Mouse (Mus musculus): ENCODE results near the gene Epb41.
A peak's percentile ranks its signal among the peaks of the same experiment; 100 is the strongest.

The Epb41 gene

GRCm38 (mm10) chr4:131921461-131922346 is 153.4 kb downstream of the Epb41 start, which contains the start of gene Tmem200b:
TSS of gene Tmem200b (plus strand) at chr4:131921771.
- DNase-seq (ENCODE audit: low spot score in 2 of 2), result peak; percentile 41 to 51

DNA sequence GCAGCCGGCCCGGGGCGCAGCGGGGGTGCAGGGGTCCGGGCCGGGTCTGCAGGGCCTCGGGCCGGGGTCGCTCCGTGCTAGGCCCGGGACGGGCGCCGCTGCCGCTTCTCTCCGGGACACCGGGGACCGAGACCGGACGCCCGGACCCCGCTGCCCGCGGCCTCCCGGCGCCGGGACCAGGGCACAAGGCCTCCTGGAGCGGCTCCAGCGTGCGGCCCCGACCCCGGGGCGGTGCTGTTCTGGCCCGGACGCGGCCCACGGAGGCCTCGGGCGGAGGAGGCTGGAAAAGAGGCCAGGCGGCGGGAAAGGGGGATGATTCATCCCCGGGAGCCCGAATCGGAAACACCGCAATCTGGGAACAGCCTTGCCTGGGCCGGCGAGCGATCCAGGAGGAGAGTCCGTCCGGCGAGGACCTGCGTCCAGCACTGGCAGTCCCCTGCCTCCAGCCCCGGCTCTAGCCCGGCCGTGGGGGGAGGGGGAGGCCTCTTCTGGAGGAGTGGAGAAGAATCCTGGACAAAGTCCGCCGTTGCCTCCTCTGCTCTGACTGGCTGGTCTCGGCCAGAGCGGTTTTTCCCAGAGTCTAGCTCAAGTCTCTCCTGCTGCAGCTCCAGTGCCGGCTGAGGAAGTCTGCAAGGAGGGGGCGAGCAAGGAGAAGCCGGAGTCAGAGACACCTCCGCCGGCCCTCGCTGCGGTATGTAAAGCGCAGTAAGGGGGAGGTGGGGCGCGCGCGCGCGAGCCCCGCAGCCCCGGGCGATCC is 154.3 kb downstream of the Epb41 start:
- peak; percentile 53 for DNase-seq (ENCODE audit: low spot score in 2 of 2)

DNA sequence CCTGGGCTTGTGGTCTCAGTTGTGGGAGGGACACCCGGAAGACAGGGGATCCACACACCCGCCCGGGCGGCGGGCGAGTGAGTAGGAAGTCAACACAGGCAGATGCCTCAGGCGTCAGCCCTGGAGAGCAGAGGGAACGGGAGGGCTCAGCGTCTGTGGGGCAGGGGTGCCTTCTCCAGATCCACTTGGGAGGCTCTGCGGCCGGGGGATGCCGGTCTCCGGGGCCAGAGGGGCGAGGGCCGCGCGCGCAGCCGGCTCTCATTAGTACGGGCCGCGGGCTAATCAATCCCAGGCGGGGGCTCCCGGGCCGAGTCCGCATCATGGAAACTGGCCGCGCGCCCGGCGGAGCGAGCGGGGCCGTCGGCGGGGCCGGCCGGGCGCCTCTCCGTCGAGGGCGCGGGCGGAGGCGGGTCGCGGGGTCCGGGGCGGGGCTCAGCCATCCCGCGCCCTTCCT is 155.0 kb downstream of the Epb41 start:
- peak in 1 of 2 experiments; percentile 47 for DNase-seq (ENCODE audit: low spot score in 2 of 2)

GRCm38 (mm10) chr4:131919506-131920140 is 155.5 kb downstream of the Epb41 start:
- peak; percentile 31 to 38 for DNase-seq (ENCODE audit: low spot score in 2 of 2)

- DNase-seq (ENCODE audit: low spot score in 2 of 2), result peak; percentile 26 to 37
Measured at GRCm38 (mm10) chr4:131918711-131919500, 156.2 kb downstream of the Epb41 start.

DNA sequence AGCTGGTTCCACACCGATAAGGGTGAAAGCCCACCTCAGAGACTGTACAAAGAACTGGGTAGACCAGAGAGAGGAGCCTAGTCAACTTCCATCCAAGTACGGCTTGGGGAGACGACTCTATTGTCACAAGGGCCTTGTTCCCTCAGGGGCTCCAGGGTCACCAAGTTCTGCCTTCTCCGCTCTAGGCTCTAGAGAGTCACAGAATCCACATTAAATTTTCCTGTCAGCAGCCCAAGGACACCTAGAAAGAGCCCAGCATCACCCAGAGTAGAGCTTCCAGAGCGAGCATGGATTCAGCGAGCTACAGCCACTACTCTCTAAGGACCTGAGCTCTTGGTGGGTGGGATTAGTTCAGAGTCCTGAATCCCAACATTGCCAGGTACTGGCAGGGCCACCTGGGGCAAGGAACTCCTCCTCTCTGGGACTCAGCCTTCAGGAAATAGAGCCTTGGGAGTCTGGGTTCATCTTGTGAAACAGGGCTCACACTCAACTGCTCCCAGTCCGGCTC is 157.0 kb downstream of the Epb41 start:
- DNase-seq (ENCODE audit: low spot score in 2 of 2), result peak in 1 of 2 experiments; percentile 26

GRCm38 (mm10) chr4:131917010-131917555 is 158.0 kb downstream of the Epb41 start:
- peak in 1 of 2 experiments; percentile 19 for DNase-seq (ENCODE audit: low spot score in 2 of 2)

- DNase-seq (ENCODE audit: low spot score in 2 of 2), result peak; percentile 83 to 89
Measured at GRCm38 (mm10) chr4:131916425-131916824, 158.7 kb downstream of the Epb41 start.

GRCm38 (mm10) chr4:131915821-131916328 is 159.2 kb downstream of the Epb41 start:
- DNase-seq (ENCODE audit: low spot score in 2 of 2), result no peak

DNA sequence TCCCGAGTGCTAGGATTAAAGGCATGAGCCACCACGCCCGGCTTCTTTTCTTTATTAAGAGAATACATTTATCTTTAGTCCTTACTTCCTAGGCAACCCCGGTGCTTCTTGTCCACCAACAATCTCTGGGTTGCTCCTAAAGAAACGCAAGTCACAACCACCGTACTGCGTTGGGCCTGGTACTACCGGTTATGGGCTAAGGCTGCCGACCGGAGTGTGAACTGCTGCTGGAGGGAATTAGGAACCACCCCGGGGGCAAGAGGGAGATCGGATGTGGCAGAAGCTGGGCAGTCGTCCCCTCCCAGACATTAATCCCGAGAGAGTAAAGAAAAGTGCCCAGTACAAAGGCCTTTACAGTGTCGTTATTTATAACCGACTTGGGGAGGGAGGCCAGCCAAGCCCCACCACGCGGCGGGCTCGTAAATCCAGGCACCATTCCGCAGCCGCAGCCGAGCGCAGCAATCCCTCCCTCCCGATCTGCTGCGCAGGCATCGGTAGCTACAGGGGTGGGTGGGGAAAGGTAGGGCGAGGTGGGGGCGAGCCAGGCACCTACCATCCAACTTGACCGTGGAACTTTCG is 160.1 kb downstream of the Epb41 start:
- DNase-seq (ENCODE audit: low spot score in 2 of 2), result no peak

- DNase-seq (ENCODE audit: low spot score in 2 of 2), result no peak
Measured at GRCm38 (mm10) chr4:131914046-131914643, 161.0 kb downstream of the Epb41 start.

DNA sequence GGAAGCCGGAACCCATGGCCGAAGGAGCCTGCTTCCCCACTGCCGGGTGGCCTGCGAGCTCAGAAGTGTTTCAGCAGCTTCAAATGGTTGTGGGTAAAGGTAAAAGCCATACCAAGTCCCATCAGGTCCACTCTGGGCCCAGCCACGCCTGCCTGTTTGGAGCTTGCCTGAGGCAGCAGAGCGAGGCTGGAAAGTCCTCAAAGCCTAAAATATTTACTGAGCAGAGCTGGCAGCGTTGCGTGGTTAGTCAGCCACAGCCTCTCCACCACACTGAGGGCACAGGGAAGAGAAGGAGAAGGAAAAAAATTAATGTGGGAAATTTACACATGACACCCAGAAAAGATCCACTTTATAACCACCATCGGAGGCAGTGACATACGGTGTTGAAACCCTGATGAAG is 161.6 kb downstream of the Epb41 start:
- DNase-seq (ENCODE audit: low spot score in 2 of 2), result no peak

- no peak for DNase-seq (ENCODE audit: low spot score in 2 of 2)
Measured at GRCm38 (mm10) chr4:131911521-131911920, 163.6 kb downstream of the Epb41 start.

GRCm38 (mm10) chr4:131910237-131910994 is 164.7 kb downstream of the Epb41 start:
- peak in 1 of 2 experiments; percentile 18 for DNase-seq (ENCODE audit: low spot score in 2 of 2)

DNA sequence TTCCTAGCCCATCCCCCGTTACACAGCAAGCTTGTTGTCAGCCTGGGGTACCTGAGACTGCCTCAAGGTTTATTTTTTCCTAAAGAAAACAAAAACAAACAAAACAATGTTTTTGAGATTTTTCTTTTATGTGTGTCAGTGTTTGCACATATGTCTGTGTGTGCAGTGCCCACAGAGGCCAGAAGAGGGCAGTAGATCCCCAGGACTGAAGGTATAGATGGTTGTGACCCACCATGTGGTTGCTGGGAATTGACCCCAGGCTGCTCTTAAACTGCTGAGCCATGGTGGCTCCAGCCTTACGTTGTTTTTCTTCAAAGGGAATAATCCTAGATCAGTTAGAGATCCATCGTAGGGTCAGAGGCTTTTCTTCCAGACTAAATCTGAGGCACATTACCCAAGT is 167.2 kb downstream of the Epb41 start:
- peak in 1 of 2 experiments; percentile 56 for DNase-seq (ENCODE audit: low spot score in 2 of 2)

DNA sequence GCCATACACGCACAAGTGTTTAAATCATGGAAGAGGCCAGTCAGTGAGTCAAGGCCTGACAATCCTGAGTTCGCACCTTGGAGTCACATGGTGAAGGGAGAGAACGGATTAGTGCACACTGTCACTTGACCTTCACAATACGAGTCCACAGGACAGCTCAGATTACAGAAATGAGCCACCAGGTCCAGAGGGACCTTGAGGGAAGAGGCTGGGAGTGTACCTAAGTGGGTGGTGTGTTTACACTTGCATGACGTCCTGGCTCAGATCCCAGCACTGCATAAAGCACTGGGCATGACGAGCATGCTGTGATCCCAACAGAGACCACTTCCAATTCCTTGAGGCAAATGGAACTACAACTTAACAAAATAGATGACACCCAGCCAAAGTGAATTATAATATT is 168.7 kb downstream of the Epb41 start:
- DNase-seq (ENCODE audit: low spot score in 2 of 2), result no peak

GRCm38 (mm10) chr4:131904478-131904877 is 170.6 kb downstream of the Epb41 start:
- peak in 1 of 2 experiments; percentile 61 for DNase-seq (ENCODE audit: low spot score in 2 of 2)

- no peak for DNase-seq (ENCODE audit: low spot score in 2 of 2)
Measured at GRCm38 (mm10) chr4:131901090-131901489, 174.0 kb downstream of the Epb41 start.

DNA sequence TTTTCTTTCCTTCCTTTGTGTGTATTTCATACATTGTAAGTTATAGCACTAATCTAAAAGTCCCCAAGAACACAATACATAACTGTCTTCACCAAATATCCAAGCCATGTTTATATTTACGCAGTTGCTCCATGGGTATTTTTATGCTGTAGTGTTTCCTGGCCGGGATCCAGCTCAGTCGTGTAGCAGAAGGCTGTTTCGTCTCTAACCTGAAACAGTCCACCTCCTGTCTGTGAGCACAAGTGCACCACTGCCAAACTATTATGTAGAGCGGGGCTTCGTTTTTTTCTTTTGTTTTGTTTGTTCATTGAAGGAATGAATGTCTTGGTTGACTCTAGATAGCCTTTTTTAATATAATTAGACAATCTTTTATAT is 176.0 kb downstream of the Epb41 start:
- no peak for DNase-seq (ENCODE audit: low spot score in 2 of 2)
